Mouse (Mus musculus): Measurements from ENCODE around the gene Rmdn2.

Gene Rmdn2

GRCm38 (mm10) chr17:79615897-79616296, 4.2 kb downstream of the Rmdn2 start:
- no peak for DNase-seq (ENCODE audit: low read depth in 2 of 2, low spot score in 2 of 2)

DNA sequence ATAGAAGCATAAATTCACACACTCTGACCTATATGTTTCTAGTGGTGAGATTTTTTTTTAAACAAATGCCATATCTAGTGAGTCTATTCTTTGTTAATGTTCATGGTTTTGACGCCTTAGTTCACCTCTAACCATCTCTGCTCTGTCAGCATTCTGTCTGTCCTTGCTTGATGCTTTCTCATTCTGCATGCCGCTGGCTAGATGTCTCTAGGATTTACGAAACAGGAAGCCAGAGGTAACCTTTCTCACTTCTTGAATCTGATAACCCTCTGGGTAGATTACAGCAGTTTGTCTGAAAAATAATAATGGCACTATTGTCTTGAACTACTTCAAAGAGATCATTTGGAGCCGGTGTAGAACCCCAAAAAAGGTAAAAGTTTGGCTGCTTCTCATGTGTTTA, 5.0 kb downstream of the Rmdn2 start:
- no peak for DNase-seq (ENCODE audit: low read depth in 2 of 2, low spot score in 2 of 2)

DNA sequence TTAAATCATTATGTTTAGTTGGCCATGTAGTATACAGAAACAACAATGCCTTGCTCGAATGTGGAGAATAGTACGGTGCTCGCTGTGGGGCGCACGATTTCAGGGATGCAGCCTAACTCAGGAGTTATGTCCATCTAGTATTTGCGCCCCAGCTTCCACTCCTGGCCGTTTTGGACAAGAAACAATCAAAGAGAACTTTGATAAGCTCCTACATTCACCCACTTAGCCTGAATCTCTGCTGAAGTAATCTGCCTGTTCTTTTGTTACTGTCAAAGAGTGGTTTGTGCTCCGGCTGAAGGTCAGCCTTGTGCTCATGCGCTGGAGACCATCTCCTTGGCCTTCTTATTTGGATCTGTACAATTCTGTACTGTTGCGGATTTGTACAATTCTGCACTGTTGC, 6.8 kb downstream of the Rmdn2 start:
- DNase-seq (ENCODE audit: low read depth in 2 of 2, low spot score in 2 of 2): no peak

DNA sequence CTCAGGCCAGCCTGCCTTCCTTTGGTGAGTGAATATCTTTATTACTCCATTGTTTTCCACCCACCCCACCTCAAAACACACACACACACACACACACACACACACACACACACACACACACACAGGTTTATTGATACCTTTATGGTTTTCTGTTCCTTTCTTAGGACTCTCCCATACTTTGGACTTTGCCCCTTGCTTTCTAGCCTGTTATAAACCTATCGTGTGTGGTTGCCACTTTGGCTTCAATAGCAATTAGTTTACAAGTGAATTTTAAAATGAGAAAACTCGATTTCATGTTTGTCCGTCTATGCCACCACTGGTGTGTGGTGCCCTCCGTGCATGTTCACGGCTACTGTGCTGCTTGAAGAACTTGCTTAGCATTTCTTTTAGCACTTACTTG, 7.3 kb downstream of the Rmdn2 start:
- no peak for DNase-seq (ENCODE audit: low read depth in 2 of 2, low spot score in 2 of 2)

GRCm38 (mm10) chr17:79622050-79622449, 10.4 kb downstream of the Rmdn2 start:
- DNase-seq (ENCODE audit: low read depth in 2 of 2, low spot score in 2 of 2): no peak

DNA sequence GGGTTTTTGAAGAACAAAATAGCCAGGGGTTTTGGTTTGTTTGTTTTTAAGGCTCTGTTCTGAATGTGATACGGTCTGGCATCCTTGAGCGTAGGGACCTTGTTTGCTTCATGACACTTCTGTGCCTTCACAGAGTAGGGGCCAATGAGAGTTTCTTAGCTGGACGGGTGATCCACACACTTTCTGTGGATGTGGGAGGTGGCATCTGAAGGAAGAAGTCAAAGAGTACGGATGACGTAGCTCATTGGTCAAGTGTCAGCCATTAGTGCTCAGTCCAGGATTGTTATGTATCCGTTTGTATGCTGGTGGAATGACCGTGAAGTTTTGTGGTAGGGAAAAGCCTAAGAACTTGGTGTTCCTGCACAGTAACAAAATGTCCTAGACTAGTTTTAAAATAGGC, 10.9 kb downstream of the Rmdn2 start:
- no peak for DNase-seq (ENCODE audit: low read depth in 2 of 2, low spot score in 2 of 2)

DNA sequence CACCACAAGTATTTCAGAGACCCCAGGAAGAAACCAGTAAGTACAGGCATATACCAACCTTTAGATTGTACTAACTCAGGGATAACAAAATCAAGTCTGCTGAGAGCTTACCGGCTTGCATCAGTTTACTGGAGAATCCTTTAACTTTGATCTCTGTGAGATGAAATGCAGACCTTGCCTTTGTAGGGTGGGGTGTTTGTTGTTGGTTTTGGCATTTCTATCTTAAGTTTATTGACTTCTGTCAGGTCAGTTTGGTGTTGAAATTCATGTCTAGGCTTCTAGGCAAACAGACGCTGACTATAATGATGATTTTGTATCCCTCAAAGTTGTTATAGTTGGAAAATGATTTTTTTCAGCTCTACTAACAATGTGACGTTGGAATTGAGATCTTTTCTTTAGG, 12.2 kb downstream of the Rmdn2 start:
- DNase-seq (ENCODE audit: low read depth in 2 of 2, low spot score in 2 of 2): no peak

DNA sequence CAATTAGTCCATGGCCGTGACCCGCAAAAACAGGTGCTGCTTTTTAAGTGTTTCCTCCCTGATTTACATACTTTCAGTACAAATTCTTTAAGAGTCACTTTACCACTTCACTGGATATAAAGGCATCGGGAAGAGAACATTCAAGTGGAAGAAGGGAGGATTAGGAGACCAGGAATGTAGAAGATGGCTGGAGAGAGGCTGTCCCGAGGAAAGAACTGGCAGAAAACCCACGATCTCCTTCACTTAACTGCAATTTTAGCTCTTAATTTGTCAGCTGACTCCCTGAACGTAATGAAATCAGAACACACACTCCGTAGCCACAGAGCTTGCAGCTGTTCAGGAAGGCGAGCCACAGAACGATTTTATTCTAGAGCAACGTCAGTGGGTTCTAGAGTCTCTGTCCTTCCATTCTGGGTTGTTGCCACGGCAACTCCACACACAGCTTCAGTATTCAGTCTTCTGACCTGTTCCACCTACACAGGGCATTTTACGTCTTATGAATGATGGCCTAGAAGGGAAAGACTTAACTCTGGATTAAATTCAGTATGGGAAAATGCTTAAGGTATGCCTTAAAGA, 14.7 kb downstream of the Rmdn2 start:
- DNase-seq (ENCODE audit: low read depth in 2 of 2, low spot score in 2 of 2): no peak

- no peak for DNase-seq (ENCODE audit: low read depth in 2 of 2, low spot score in 2 of 2)
Observed at GRCm38 (mm10) chr17:79649893-79650292, 38.2 kb downstream of the Rmdn2 start.

GRCm38 (mm10) chr17:79650297-79650696, 38.6 kb downstream of the Rmdn2 start:
- DNase-seq (ENCODE audit: low read depth in 2 of 2, low spot score in 2 of 2): no peak

DNA sequence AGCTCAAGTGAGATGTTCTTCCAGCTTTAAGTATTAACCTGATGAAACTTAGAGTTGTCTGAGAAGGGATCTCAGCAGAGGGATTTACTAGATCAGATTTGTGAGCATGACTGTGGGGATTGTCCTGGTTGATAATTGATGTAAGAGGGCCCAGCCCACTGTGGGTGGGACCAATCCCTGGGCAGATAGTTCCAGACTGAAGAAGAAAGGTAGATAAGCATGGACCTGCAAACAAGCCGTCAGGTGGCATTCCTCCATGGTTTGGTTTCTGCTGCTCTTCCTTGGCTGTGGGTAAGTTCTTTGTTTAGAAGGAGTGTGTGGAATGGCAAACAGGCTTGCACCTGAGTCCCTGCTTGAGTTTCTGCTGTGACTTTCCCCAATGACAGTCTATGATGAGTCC, 41.5 kb downstream of the Rmdn2 start:
- DNase-seq (ENCODE audit: low read depth in 2 of 2, low spot score in 2 of 2): no peak

GRCm38 (mm10) chr17:79654187-79654586, 42.5 kb downstream of the Rmdn2 start:
- DNase-seq (ENCODE audit: low read depth in 2 of 2, low spot score in 2 of 2): no peak

GRCm38 (mm10) chr17:79657785-79658184, 46.1 kb downstream of the Rmdn2 start:
- DNase-seq (ENCODE audit: low read depth in 2 of 2, low spot score in 2 of 2): no peak

- DNase-seq (ENCODE audit: low read depth in 2 of 2, low spot score in 2 of 2): no peak
Observed at GRCm38 (mm10) chr17:79658452-79658851, 46.8 kb downstream of the Rmdn2 start.

- no peak for DNase-seq (ENCODE audit: low read depth in 2 of 2, low spot score in 2 of 2)
Observed at GRCm38 (mm10) chr17:79658863-79659262, 47.2 kb downstream of the Rmdn2 start.

DNA sequence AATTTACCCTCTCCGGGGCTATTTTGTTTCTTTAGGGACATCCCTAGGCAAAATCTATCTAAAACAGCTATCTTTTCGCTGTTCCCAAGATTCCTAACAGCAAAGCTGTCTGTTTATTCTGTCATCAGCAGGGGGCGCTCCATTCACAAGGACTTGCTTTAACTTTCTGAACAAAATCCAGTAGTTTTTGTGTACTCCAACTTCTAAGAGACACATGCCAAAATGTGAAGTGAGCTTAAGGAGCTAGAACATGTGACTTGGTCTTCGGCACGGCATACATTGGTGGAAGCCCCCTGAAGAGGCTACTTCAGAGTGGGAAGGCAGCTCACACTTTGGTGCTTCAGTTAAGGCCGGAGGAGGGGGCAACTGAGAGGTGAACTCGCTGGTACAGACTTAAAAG, 49.7 kb downstream of the Rmdn2 start:
- DNase-seq (ENCODE audit: low read depth in 2 of 2, low spot score in 2 of 2): peak; percentile 35 to 54

DNA sequence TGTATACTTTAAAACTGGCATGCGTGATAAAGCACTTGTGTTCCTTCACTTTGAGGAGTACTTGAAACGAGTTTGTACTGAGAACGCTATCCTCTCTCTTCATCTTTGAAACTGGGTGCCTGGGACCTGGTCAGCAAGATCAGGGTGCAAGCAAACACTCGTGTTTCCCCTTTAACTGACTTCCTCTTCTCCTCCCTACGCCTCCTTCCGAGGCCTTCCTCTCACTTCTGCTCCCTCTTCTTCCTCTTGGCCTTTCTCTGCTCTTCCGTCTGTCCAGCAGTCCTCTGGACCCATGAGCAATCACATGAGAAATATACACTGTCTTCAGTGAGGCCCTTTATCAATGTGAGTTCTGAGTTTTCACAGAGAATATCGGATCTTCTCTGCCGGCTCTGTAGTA, 50.2 kb downstream of the Rmdn2 start:
- DNase-seq (ENCODE audit: low read depth in 2 of 2, low spot score in 2 of 2): no peak

- no peak for DNase-seq (ENCODE audit: low read depth in 2 of 2, low spot score in 2 of 2)
Observed at GRCm38 (mm10) chr17:79663393-79664105, 51.9 kb downstream of the Rmdn2 start.

GRCm38 (mm10) chr17:79664106-79664417, 52.4 kb downstream of the Rmdn2 start:
- no peak for DNase-seq (ENCODE audit: low read depth in 2 of 2, low spot score in 2 of 2)

DNA sequence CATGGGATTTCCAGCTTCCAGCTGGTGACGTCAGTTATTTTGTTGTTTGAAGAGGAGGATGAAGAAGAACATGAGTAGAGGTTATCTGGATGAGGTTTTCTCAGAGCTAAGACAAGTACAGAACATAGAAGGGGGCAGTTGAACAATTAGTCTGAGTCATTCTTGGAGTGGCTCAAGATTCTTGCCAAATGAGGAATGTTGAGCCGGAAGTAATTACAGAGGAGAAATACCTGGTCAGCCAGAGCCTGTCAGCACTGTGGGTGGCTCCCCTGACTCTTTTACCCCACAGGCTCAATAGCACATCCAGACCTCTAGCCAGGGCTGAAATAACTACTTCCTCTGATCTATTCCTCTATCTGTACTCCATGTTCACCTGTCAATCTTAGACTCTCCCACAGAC, 59.2 kb downstream of the Rmdn2 start:
- DNase-seq (ENCODE audit: low read depth in 2 of 2, low spot score in 2 of 2): no peak

DNA sequence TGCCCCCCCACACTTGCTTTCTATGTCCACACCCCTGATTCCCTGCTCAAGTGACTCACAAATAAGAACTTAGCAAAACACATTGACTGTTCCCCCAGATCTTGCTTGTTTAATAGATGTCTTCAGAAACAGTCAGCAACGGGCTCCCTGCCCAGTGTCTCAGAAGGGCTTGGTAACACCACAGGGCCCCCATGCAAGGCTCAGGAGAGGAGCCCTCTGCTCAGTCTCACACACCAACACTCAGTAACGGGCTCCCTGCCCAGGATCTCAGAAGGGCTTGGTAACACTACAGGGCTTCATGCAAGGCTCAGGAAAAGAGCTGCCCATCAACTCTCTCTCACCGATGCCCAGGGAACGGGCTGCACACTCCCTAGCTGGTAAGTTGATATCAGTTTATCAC, 83.4 kb downstream of the Rmdn2 start:
- DNase-seq (ENCODE audit: low read depth in 2 of 2, low spot score in 2 of 2): no peak

- DNase-seq (ENCODE audit: low read depth in 2 of 2, low spot score in 2 of 2): no peak
Observed at GRCm38 (mm10) chr17:79695541-79695940, 83.9 kb downstream of the Rmdn2 start.

- DNase-seq (ENCODE audit: low read depth in 2 of 2, low spot score in 2 of 2): no peak
Observed at GRCm38 (mm10) chr17:79699197-79699596, 87.5 kb downstream of the Rmdn2 start.
